Mouse (Mus musculus) adrenal gland, adult 8-10 months (tissue): ENCODE data around the gene Rpsa. TPM values are rescaled to one million over a fixed set of nuclear protein-coding genes. Genes with fewer than 3 reads are reported as not detected.
A peak's percentile ranks its signal among the peaks of the same experiment; 100 is the strongest.

ENCODE experiments used
- DNase-seq: peaks from one replicate; pipeline ENCODE4 v3.0.0; 2022
- total RNA-seq, 4 experiments: library from RNA; stranded (reverse); gene quantifications; 2 replicates each; pipeline ENCODE4 v1.2.4; 2022

Rpsa gene
- total RNA-seq, 4 experiments from 2014 or later, result 670 to 850 (median 733) TPM

DNA sequence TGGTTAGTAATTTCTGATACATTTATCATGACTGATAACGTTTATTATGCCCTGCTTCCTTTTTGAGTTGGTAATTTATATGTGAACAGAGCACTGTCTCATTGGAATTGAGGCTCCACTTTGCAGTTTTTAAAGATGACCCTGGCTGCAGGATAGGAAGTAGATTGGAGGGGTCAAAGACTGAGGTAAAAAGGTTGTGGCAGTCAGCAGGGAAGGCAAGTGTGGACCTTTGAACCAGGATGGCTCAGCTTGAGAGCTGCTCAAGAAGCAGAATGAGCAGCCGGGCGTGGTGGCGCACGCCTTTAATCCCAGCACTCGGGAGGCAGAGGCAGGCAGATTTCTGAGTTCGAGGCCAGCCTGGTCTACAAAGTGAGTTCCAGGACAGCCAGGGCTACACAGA, 14.0 kb upstream of the Rpsa start:
- DNase-seq, result no peak

DNA sequence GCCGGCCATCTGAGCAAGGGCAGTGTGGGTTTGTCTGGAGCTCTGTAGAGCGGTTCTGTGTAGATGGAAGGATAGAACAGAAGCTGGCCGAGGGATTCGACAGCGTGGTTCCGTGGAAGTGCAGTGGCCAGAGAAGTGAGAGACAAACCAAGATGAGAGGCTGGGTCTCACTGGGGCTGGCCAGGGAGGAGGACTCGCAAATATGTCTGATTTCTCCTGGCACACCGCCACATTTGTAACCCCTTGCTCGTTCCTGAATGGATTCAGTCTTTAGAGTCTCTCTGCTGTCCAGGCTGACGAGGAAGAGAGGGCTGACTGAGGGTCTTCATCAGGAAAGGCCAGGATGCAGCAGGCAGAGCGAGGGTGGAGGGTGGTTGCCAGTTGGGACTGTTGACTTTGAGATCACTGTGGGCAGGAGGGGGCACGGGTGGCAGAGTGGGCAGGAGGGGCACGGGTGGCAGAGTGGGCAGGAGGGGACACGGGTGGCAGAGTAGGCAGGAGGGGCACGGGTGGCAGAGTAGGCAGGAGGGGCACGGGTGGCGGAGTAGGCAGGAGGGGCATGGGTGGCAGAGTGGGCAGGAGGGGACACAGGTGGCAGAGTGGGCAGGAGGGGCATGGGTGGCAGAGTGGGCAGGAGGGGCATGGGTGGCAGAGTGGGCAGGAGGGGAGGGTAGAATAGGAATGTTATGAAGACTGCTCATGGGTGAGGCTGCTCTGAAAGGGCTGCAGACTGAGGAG, 13.3 kb upstream of the Rpsa start:
- no peak for DNase-seq

DNA sequence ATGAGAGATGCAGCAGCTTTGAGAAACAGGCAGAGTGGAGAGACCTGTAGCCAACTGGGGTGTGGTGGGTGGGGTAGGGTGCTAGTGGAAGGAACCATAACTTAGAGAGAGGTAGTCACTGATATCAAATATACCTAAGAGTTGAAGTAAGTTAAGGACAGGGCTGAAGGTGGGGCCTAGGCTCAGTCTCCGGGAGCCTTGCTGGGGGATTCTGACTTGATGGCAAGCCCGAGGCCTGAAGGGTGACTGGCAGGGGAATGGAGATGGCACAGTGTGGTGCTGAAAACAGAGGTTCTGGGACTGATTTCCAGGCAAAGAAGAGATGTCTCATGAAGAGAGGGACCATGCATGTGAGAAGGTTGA, 12.7 kb upstream of the Rpsa start:
- no peak for DNase-seq

DNA sequence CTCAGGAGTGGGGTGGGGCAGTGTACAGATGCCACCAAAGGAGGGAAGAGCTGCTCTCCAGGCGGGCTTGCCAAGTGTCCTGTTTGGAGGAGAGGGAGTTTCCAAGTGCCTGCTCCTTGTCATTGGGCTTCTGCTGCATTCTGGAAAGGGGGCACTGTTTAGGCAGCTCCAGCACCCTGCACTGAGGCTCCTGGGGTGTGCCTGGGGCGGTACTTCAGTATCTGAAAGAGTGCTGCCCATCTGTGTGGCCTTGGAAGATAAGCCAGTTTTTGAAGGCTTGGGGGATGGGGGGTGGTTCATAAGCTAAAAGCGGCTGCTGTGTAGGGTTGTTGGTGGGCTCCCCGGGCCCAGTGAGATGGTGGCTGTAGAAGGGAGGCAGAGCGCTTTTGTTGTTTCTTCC, 11.9 kb upstream of the Rpsa start:
- DNase-seq, result no peak

DNA sequence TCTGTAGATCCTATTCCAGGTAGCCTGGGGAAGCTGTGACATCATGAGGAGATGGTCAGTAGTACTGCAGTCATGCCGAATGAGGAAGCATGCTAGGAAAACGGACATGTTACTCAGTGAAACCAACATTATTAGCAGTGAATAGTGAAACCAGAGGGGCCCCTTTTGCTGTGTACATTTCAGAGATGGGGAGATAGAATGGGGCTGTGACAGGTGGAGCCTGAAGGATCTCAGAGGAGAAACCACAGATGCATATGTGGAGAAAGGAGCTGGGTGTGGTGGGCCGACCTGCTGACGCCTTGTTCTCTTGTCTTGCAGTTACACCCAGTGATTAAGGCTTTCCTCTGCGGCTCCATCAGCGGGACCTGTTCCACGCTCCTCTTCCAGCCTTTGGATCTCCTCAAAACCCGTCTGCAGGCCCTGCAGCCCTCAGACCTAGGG, 11.3 kb upstream of the Rpsa start:
- DNase-seq, result no peak

DNA sequence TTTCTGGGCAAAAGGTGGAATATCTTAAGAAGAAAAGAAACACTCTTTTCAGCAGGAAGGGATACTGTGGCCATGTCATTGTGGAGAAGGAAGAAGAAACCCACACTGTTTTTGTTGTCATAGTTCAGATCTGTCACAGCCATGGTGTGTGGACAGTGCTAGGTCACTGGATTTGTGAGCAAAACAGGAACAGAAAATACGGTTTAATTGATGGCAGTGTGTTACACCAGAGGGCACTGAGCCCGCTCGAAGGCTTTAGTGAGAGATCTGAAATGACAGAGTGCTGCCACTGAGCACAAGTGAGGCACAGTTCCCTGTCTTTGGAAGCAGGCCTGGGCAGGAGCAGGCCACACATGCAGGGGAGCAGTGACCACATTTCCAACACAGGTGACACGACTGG, 9.3 kb upstream of the Rpsa start:
- no peak for DNase-seq

DNA sequence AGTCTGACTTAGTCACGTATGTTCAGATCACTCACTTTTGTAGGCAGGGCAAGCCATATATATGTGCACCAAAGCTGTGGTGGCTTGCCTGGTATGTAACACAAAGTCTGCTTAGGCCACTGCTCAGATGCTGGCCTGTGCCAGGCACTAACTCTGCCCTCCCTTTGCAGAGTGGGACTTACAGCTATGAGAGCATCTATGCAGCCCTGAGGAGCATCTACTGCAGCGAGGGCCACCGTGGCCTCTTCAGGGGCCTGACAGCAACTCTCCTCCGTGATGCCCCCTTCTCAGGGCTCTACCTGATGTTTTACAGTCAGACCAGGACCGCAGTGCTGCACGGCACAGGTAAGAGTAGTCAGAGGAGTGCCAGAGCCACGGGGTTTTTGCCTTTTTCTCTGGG, 7.0 kb upstream of the Rpsa start:
- DNase-seq, result no peak

DNA sequence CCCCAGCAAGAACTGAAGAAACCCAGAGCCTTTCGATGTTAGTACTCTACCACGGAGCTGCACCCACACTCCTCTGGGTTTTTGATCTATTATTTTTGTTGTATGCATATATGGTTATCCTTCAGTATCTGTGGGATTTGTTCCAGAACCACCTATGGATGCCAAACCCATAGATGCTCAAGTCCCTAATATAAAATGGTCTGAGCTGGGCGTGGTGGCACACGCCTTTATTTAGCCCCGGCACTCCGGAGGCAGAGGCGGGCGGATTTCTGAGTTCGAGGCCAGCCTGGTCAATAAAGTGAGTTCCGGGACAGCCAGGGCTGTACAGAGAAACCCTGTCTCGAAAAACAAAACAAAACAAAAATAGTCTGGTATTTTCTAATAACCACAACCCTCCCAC, 621 bp upstream of the Rpsa start:
- DNase-seq, result no peak

DNA sequence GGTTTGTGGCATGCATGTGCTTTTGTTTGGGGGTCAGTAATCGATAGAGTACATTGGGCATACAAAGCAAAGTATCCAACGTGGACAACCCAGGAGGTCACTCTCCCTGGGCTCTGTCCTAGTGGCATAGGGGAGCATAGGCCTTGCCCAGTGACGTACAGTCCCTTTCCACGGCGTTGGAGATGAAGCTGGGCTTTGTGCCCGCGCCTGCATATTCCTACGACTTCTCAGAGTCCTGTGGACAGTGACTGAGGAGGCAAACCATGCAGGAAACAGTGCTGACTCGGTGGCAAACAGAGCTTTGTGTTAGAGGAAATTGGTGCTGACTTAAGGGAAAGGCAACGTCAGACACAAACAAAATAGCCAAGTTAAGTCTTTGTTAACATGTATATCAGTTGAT, 1.8 kb downstream of the Rpsa start:
- DNase-seq, result no peak

DNA sequence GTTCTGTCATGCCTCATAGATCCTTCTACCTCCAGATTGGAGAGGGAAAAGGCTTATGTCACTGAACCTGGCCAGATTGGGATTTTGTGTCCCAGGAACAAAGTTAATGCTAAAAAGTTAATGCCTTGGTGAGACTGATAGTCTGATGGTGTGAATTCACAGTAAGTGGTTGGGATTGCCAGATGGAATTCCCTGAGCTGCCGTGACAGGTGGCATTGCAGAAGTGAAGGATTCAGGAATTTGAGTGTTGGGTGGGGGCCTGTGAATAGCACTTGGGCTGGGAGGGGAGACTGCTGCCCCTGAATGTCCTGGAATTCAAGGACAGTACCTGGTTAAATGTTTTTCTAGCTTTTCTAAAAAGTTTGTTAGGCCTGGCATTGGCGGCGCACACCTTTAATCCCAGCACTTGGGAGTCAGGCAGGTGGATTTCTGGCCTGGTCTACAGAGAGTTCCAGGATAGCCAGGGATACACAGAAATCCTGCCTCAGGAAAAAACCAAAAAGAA, 4.3 kb downstream of the Rpsa start:
- DNase-seq, result no peak

DNA sequence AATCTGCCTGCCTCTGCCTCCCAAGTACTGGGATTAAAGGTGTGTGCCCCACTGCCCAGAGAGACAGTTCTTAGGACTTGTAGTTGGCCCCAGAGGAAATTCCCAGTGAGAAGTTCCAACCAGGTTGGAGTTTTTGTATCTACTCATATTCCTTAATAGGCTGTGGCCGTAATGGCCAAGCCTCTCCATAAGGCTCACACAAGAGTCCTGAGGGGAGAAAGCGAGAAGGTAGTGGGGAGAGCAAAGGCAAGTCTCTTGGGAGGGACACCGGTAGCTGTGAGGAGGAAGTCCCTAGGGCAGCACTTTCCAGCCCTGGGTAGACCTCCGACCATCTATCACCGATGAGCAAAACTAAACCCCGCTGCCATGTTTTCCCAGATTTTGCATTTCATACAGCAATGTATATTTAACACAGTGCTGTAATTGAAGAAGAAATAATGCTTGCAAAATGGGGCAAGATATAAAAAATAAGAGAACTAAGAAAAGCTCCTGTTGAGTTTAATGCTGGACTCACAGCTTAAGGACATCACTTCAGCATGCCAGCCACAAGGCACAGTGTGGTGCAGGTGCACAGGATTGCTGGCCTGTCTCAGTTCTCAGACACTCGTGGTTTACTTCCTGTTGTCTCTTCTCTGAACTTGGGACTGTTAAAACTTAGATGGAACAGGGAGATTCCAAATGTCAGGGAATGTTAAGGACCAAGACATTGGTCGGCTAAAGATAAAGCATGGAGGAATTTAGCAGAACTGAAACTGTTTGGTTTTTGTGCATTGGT, 5.7 kb downstream of the Rpsa start:
- DNase-seq, result no peak

DNA sequence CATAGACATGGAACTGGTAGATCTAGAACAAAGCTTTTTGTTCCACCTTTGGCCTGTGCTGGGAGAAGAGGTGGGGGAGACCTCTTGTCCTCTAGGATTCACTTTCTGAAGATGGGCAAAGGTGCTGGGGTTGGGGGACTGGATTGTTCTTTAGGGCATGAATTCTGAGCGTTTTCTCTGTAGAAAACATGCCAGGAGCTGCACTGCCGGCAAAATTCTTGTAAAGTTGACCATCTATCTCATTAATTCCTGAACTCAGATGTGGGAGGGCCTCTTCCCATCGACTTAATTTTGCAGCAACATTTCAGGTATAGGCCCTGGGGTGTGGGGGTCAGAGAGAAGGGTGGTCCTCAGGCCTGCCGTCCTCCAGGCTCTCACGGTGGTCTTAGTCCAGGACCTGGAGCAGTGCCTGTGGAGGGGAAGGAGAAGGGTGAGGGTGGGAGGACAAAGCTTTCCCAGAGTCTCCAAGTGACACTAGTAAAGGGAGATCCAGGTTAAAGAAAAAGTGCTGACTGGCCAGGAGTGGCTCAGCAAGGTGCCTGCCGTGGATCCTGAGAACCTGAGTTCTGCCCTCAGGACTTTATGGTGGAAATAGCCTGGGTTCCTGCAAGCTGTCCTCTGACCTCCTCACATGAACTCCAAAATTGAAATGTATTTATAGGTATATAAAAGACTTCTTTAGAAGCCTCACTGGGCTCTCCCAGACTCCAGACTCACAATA, 6.4 kb downstream of the Rpsa start:
- DNase-seq, result no peak

DNA sequence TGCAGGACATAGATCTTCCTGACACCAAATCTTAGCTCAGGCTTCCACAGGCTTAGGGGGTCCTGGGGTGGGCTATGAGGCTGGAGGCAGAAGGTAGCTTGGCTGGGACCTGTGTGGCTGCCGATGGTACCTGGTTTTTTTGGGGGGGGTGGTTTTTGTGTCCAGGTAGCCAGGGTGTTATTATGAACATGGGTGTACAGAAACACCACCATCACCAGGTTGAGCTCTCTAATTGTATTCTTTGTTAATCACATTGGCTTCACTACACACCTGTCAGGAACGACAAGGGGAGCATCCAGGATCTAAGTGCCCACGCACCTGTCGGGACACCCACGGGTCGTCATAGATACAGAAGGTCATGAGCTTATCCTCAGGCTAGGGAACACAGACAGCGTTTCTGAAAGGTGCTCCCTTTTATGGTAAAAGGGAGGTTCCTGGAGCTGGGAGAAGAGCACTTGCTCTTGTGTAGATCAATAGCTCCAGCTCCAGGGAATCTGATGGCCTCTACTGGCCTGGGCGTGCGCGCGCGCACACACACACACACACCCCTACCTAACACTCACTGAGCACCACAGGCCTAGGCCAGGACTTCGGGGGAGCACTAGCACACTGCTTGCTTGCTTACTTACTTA, 7.2 kb downstream of the Rpsa start:
- DNase-seq, result no peak

DNA sequence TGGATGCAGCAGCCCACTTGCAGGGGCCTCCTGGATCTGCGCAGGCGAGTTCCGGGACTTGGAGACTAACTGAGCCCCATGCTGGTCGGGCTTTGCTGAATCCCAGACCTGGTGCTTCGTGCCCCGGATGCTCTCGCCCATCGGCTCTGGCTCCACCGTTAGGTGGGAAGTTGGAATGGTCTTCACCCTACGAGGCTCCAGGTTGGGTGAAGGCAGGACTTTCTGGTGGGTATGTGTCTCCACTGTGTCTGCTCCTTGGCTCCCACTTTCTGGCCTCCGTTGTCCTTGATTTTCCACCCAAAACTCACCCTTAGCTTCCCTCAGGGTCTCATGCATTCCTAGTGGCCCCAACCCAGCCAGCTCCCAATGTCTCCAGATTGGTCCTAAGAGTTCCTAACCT, 8.0 kb downstream of the Rpsa start:
- DNase-seq, result no peak

DNA sequence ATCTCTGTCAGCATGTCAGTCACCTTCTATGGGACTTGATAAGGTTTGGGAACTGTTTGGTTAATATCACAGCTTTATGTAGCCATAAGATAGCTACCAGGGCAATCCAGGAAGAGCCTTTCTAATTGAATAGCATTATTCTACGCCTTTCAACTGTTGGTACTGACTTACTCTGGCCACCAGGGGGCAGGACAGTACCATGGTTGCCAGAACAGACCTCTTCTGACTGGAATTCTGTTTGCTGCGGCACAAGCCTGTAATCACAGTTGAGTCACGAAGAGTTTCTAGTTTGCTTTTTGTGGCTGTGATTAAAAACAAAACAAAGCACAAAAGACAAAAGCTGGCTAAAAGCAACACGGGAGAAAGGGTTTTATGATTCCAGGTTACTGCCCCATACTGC, 13.2 kb downstream of the Rpsa start:
- peak; percentile 38 for DNase-seq

DNA sequence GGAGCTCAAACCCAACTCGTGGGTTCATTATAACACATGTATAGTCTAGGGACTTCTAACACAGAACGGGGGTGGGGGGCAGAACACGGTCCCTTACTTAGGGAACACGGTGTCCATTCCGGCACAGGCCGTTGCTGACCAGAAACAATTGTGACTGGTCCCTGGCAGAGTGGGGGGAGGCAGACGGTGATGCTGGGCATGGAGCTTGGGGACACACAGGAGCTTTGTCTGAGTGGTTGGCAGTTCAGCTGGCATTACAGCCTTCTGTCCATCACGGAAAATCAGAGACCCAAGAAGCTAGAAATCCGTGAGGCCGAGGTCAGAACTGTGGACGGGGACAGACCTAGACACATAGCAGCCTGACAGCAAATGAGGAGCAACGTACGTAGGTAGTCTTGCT, 17.0 kb downstream of the Rpsa start:
- DNase-seq, result no peak

DNA sequence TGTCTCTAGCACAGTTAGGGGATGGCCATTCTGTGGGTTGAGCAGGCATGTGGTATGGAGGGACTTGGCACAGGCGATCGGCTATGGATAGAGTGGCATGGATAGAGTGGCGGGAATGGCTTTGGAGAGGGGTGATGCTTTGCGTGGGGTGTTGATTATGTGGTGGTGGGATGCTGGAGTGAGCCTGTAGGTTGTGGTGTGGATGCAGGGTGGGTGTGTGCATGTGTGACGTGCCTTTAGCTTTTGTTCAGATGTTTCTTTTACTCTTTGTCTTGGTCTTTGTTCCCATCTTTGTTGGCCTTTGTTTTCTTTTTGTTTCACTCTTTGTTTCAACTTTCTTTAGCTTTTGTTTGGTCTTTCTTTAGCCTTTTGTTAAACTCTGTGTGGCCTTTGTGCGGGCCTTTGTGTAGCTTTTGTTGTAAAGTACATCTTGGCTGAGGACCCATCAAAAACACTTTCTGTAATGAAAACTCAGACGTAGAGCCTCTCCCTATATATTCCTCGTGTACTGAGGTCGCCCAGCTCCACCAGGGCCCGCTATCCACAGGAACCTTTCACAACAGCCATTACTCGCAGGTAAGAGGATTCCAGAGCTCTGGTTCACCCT, 21.8 kb downstream of the Rpsa start, which contains the start of gene Mobp:
Gene Mobp, plus strand, starts transcription at position 486 of the 607 bp plus-strand sequence.
- no peak for DNase-seq

DNA sequence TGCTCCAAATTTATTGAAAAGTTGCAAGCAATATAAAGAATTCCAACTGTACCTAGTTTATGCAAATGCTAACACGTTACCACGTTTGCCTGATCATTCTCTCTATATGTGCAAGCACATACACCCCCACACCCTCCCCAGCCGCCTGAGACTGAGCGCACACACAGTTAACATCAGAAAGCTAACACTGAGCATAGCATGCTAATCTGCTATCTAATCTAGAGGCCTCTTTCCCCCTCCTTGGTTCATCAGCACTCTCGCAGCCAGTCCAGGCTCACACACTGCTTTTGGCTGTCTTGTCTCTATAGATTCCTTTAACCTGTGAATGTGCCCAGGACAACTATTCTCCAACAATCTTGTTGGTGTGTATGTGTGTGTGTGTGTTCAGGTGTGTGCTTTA, 23.7 kb downstream of the Rpsa start:
- no peak for DNase-seq

DNA sequence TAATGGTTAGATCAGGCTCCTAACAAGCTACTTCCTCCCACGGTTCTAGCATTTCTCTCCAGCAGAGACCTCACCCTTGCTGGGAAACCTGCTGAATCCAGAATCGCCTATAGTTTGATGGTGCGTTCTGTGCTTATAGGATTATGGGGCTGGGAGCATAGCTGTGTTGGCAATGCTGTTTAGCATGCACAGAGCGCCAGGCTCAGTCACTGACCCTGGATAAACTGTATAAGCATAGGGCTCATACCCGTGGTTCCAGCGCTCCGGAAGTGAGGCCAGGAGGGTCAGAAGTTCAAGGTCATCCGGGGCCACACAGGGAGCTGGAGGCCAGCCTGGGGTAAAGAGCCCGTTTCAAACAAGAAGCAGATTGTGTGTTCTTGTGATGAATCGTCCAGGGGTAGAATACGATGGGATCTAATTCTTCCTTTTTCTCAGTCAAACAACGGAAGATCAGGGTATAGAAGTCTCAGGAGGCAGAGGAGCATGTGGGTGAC, 24.5 kb downstream of the Rpsa start:
- DNase-seq, result no peak

DNA sequence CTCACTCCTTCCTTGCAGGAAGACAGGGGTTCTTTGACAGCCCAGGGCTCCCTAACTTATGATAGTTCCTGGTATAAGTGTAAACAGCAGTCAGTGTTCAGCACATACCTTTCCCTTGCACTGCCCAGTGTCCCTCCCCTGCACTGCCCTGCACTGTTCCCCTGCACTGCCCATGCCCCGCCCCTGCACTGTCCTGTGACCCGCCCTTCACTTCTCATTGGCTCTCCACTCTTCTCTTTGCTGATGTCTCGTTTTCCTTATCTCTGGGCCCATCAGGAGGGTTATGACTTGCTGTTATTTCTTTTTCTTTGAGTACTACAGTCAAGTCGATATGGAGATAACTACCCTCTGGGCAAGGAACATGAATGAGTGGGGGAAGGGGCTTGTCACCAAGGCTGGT, 30.6 kb downstream of the Rpsa start:
- no peak for DNase-seq

DNA sequence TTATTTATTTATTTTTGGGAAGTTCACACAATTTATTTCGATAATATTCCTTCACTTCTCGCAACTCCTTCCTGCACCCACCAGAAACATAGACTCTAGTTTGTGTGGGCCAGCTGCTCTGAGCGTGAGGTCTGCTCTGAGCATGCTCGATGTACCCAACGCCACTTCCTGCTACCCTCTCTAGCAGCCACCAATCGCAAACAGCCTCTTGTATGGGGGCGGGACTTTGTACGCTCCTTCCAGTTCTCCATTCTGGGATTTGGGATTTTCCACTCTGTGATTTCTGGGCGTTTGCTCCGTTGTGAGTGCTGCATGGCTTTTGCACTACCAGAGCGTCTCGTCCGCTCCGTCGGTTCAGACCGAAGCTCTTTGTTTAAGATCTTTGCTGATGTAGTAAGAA, 36.4 kb downstream of the Rpsa start:
- DNase-seq, result no peak

DNA sequence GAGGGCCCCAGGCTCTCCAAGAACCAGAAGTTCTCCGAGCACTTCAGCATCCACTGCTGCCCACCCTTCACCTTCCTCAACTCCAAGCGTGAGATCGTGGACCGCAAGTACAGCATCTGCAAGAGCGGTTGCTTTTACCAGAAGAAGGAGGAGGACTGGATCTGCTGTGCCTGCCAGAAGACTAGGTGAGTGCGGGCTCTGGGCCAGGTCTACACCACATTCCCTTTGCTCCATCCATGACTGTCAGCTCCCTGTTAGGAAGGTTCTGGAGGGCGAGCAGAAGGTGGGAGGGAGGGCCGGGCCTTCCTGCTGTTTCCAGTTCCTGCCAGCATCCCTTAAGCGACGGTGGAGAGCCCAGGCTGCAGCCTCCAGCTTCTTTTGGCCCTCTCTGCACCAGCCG, 40.3 kb downstream of the Rpsa start:
- no peak for DNase-seq
